In the genomic region with DNA sequence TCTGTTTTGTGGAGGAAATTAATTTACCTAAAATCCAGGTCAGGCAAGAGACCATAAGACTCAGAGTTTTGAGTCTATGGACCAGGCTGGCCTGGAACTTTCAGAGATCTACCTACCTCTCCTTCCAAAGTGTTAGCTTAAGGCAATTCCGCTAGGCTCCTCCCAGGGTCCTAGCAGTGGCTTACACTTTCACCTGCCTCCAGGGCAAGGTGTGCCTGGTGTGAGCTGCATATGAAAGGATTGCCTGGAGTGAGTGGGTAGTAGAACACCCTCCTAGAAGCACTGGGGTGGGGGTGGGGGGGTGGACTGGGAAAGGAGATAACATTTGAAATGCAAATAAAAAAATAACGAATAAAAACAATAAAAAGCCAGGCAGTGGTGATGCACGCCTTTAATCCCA, we compare ENCODE assay signal across 23 mouse cellular contexts. TPM values are rescaled to one million over a fixed set of nuclear protein-coding genes. Genes with fewer than 3 reads are reported as not detected.
DNase-seq lines count a peak whose midpoint lies in the region; TF ChIP-seq lines count a peak whose summit lies in the region.
"Had no signal": no experiment of that assay in that cellular context is flagged by ENCODE, and none has a peak within 500 bp of the region (broad histone marks: within the 10 kb centered on the region; RNA-seq: fewer than 3 reads in every experiment).

No protein-coding gene starts in this region.

- DNase-seq in ES-CJ7 (ENCODE audit: low read depth, low spot score): peak; percentile 85
- peak; percentile 60 for DNase-seq in R1 (ENCODE audit: low read depth, low spot score)
- no peak for DNase-seq in urinary bladder, postnatal 25 days (ENCODE audit: low spot score)
- no peak for DNase-seq in c-Kit-positive CD71-positive TER-119-positive erythroid progenitor cells, embryonic 14.5 days (ENCODE audit: low spot score)
- no peak for DNase-seq in gastrocnemius, adult 8-10 months (ENCODE audit: low spot score in 2 of 2)
- DNase-seq: adrenal gland, adult 8-10 months; adrenal gland, postnatal 14 days; adrenal gland, postnatal 36 days; cerebellum, adult 11 months; cerebellum, adult 18-20 months; cerebellum, adult 8-10 months; cerebellum, adult 9-11 months; cerebellum, postnatal 14 days; cerebellum, postnatal 36 days; forebrain, postnatal 0 days had no signal

- no peaks in the 10 kb centered on the region for H3K36me3 ChIP-seq in ES-Bruce4 (ENCODE audit: control insufficient read depth, insufficient read depth, low read length, poor library complexity, severe bottlenecking)
- H3K36me3 ChIP-seq: embryonic facial prominence, embryonic 10.5 days; embryonic facial prominence, embryonic 12.5 days; forebrain, embryonic 15.5 days; G1E had no signal

- no peak for TF ChIP-seq POLR2A in ES-Bruce4 (IDR thresholded peaks at IDR 0.05; ENCODE audit: insufficient read depth, low read length)

- peak; percentile 90 for TF ChIP-seq EP300 in ES-Bruce4 (IDR thresholded peaks at IDR 0.05; ENCODE audit: insufficient read depth, low read depth, low read length)

- H3K9me3 ChIP-seq in ES-Bruce4 (replicated peaks; ENCODE audit: control insufficient read depth, insufficient read depth, low read length, poor library complexity, severe bottlenecking): no peaks in the 10 kb centered on the region
- H3K9me3 ChIP-seq: embryonic facial prominence, embryonic 10.5 days; embryonic facial prominence, embryonic 12.5 days; forebrain, embryonic 13.5 days; forebrain, embryonic 15.5 days; G1E had no signal

- H3K27ac ChIP-seq in ES-Bruce4 (ENCODE audit: insufficient read depth, low read length): no peak overlapping the region
- H3K27ac ChIP-seq: embryonic facial prominence, embryonic 10.5 days; embryonic facial prominence, embryonic 12.5 days; forebrain, embryonic 13.5 days had no signal

- H3K9ac ChIP-seq in ES-Bruce4 (ENCODE audit: low read depth, poor library complexity, severe bottlenecking): no peak overlapping the region
- H3K9ac ChIP-seq: embryonic facial prominence, embryonic 12.5 days; forebrain, embryonic 13.5 days; forebrain, embryonic 15.5 days; forebrain, postnatal 0 days had no signal

- no peaks in the 10 kb centered on the region for H3K27me3 ChIP-seq in ES-Bruce4 (ENCODE audit: control insufficient read depth, insufficient read depth, low read length, poor library complexity, severe bottlenecking)
- H3K27me3 ChIP-seq: embryonic facial prominence, embryonic 12.5 days; forebrain, embryonic 13.5 days; forebrain, embryonic 15.5 days had no signal

- TF ChIP-seq CTCF in ES-Bruce4 (IDR thresholded peaks at IDR 0.05; ENCODE audit: low read depth, low read length): no peak

- no peaks in the 10 kb centered on the region for H3K4me1 ChIP-seq in ES-Bruce4 (ENCODE audit: control insufficient read depth, insufficient read depth, low read length)
- H3K4me1 ChIP-seq: embryonic facial prominence, embryonic 10.5 days; embryonic facial prominence, embryonic 12.5 days had no signal

- no peak overlapping the region for H3K4me3 ChIP-seq in ES-Bruce4 (ENCODE audit: low read depth, low read length)
- H3K4me3 ChIP-seq: embryonic facial prominence, embryonic 10.5 days; embryonic facial prominence, embryonic 12.5 days; forebrain, embryonic 13.5 days; forebrain, embryonic 15.5 days had no signal

RNA-seq across cellular contexts. Expression of a gene that starts 20.7 kb away (rescaled TPM):
- 114 and 125 TPM in 2 replicates for polyA plus RNA-seq in ES-Bruce4 (2011; ENCODE audit: insufficient read depth, insufficient read length, low read depth, missing spikeins)
- 10 to 100 TPM; 46.0 to 54.3 (median 50.3) TPM for total RNA-seq in gastrocnemius, adult 8-10 months (2022)

RNA-seq across cellular contexts. Expression of a gene that starts 20.8 kb away (rescaled TPM):
- 8.1 and 8.8 TPM in 2 replicates for polyA plus RNA-seq in ES-Bruce4 (2011; ENCODE audit: insufficient read depth, insufficient read length, low read depth, missing spikeins)
- 1 to 10 TPM; 2.0 to 2.6 (median 2.3) TPM for total RNA-seq in gastrocnemius, adult 8-10 months (2022)

RNA-seq across cellular contexts. Expression of a gene that starts 36.2 kb away (rescaled TPM):
- 1,186 and 1,244 TPM in 2 replicates for polyA plus RNA-seq in ES-Bruce4 (2011; ENCODE audit: insufficient read depth, insufficient read length, low read depth, missing spikeins)
- 100 to 1,000 TPM in 3 of 4 experiments, 10 to 100 TPM in 1; 80.7 to 125 (median 107) TPM for total RNA-seq in gastrocnemius, adult 8-10 months (2022)

RNA-seq across cellular contexts. Expression of a gene that starts 38.3 kb away (rescaled TPM):
- not detected in 2 replicates for polyA plus RNA-seq in ES-Bruce4 (2011; ENCODE audit: insufficient read depth, insufficient read length, low read depth, missing spikeins)
- total RNA-seq in gastrocnemius, adult 8-10 months (2022): under 1 TPM in 2 of 4 experiments, not detected in 2; 0.22 to 0.27 TPM
- polyA plus RNA-seq: C2C12, Patski had no signal

Comparison
In these comparisons a context has a peak if more than half of its experiments do, and no peak if none do; other contexts are left out.
1. DNase-seq: peak in ES-CJ7 (single experiment) and R1 (single experiment); none in urinary bladder, postnatal 25 days (single experiment), c-Kit-positive CD71-positive TER-119-positive erythroid progenitor cells, embryonic 14.5 days (single experiment) and gastrocnemius, adult 8-10 months (0 of 2).